Mouse (Mus musculus) cortical plate, adult 2 months (tissue): ENCODE measurements around the gene Fra10ac1.

ENCODE experiments used
- CTCF ChIP-seq: fragments of 200-500 bp; IDR thresholded peaks from 2 replicates; pipeline ENCODE4 v1.5.1; 2011; ENCODE audit warnings: mild to moderate bottlenecking, control low read depth, low read length; ENCODE audit not compliant: insufficient read depth; ENCODE audit errors: extremely low read depth
- POLR2A ChIP-seq: fragments of 200-500 bp; IDR thresholded peaks from 2 replicates; pipeline ENCODE4 v1.6.1; 2011; ENCODE audit warnings: mild to moderate bottlenecking, low read length, control low read depth; ENCODE audit not compliant: insufficient read depth; ENCODE audit errors: extremely low read depth

GRCm38 (mm10) chr19:38198731-38199130, 25.2 kb downstream of the Fra10ac1 start:
- TF ChIP-seq POLR2A (no peak), CTCF (peak; percentile 20; the same call in 1 of the 2 replicates)
